Mouse (Mus musculus): ENCODE data around the gene Lbhd1.

DNA sequence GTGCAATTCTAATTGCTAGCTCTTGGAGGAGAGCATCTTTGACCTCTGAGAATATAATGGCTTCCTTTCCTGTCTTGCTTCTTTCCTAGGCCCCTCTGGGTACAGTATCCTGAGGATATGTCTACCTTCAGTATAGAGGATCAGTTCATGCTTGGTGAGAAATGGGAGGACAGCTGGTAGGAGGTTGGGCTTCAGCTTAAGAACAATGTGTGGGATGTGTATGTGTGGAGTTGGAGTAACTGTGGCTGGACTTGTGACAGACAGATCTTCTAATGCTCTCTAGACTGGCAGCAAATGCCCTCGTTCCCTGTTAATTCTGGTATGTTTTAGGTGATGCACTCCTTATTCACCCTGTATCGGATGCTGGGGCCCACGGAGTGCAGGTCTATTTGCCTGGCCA is 30.7 kb downstream of the Lbhd1 start:
- TF ChIP-seq GATA1 (IDR thresholded peaks at IDR 0.05; ENCODE audit: low read length) (no peak), TAL1 (IDR thresholded peaks at IDR 0.05; ENCODE audit: low read length) (no peak)
